In genomic region chr2:139488708-139489107, GRCm38 (mm10) we compare ENCODE assay signal across 27 mouse cellular contexts. TPM values are rescaled to one million over a fixed set of nuclear protein-coding genes. Genes with fewer than 3 reads are reported as not detected.
DNase-seq lines count a peak whose midpoint lies in the region; ATAC-seq and TF ChIP-seq lines count a peak whose summit lies in the region.
"Had no signal": no experiment of that assay in that cellular context is flagged by ENCODE, and none has a peak within 500 bp of the region (broad histone marks: within the 10 kb centered on the region; RNA-seq: fewer than 3 reads in every experiment).

No protein-coding gene starts in this region.

- intact Hi-C loops in heart, adult 2 months (cut with DNase I), result no loop called here

- H3K9ac ChIP-seq in heart, embryonic 11.5 days (ENCODE audit: low read depth, low read length), result no peak overlapping the region
- H3K9ac ChIP-seq in heart, adult 2 months (ENCODE audit: low read depth, low read length), result no peak overlapping the region
- H3K9ac ChIP-seq in liver, embryonic 11.5 days (ENCODE audit: low read depth, low read length), result no peak overlapping the region
- no peak overlapping the region for H3K9ac ChIP-seq in liver, embryonic 13.5 days
- H3K9ac ChIP-seq: embryonic facial prominence, embryonic 12.5 days; embryonic facial prominence, embryonic 15.5 days; forebrain, embryonic 12.5 days; forebrain, embryonic 15.5 days; heart, embryonic 13.5 days; hindbrain, embryonic 14.5 days had no signal

- DNase-seq in embryo, embryonic 10 days (ENCODE audit: low spot score), result peak; percentile 10
- DNase-seq in embryo, embryonic 9.5 days (ENCODE audit: extremely low spot score), result no peak
- DNase-seq in heart, adult 2 months, result no peak
- DNase-seq in liver, embryonic 11.5 days (ENCODE audit: low spot score), result no peak
- DNase-seq in liver, result no peak
- DNase-seq in liver, embryonic 13.5 days, result peak; percentile 4
- DNase-seq in forebrain, embryonic 10.5 days (ENCODE audit: extremely low spot score, low spot score), result no peak
- DNase-seq: adrenal gland, adult 8-10 months; adrenal gland, postnatal 36 days; cerebellum, adult 18-20 months; cerebellum, adult 9-10 months; cerebellum, postnatal 14 days; gastrocnemius, postnatal 25 days; heart, adult 18-20 months had no signal

- H3K4me3 ChIP-seq in heart, embryonic 11.5 days (ENCODE audit: low read depth, low read length), result no peak overlapping the region
- H3K4me3 ChIP-seq in heart, adult 2 months, result no peak overlapping the region
- H3K4me3 ChIP-seq in liver, embryonic 11.5 days (ENCODE audit: low read depth, low read length), result no peak overlapping the region
- no peak overlapping the region for H3K4me3 ChIP-seq in liver, embryonic 13.5 days (replicated peaks)
- no peak overlapping the region for H3K4me3 ChIP-seq in forebrain, embryonic 10.5 days
- H3K4me3 ChIP-seq: embryonic facial prominence, embryonic 12.5 days; embryonic facial prominence, embryonic 15.5 days; forebrain, embryonic 12.5 days; forebrain, embryonic 15.5 days; heart, embryonic 13.5 days; hindbrain, embryonic 10.5 days had no signal

- no peak for TF ChIP-seq POLR2A in heart, adult 2 months (IDR thresholded peaks at IDR 0.05; ENCODE audit: insufficient read depth, low read depth, low read length)

- H3K27ac ChIP-seq in heart, embryonic 11.5 days (ENCODE audit: low read depth, low read length), result no peak overlapping the region
- no peak overlapping the region for H3K27ac ChIP-seq in heart, adult 2 months
- H3K27ac ChIP-seq in liver, embryonic 11.5 days (ENCODE audit: low read depth, low read length), result no peak overlapping the region
- no peak overlapping the region for H3K27ac ChIP-seq in liver, embryonic 13.5 days
- no peak overlapping the region for H3K27ac ChIP-seq in forebrain, embryonic 10.5 days
- H3K27ac ChIP-seq: embryonic facial prominence, embryonic 12.5 days; embryonic facial prominence, embryonic 15.5 days; forebrain, embryonic 12.5 days; forebrain, embryonic 15.5 days; heart, embryonic 13.5 days; hindbrain, embryonic 10.5 days; hindbrain, embryonic 14.5 days had no signal

- H3K9me3 ChIP-seq in heart, embryonic 11.5 days (replicated peaks; ENCODE audit: control insufficient read depth, low read length), result no peaks in the 10 kb centered on the region
- no peaks in the 10 kb centered on the region for H3K9me3 ChIP-seq in liver, embryonic 11.5 days (ENCODE audit: control insufficient read depth, low read length)
- no peaks in the 10 kb centered on the region for H3K9me3 ChIP-seq in liver, embryonic 13.5 days (replicated peaks)
- no peaks in the 10 kb centered on the region for H3K9me3 ChIP-seq in forebrain, embryonic 10.5 days
- H3K9me3 ChIP-seq: embryonic facial prominence, embryonic 12.5 days; embryonic facial prominence, embryonic 15.5 days; forebrain, embryonic 12.5 days; forebrain, embryonic 15.5 days; heart, embryonic 13.5 days; hindbrain, embryonic 10.5 days had no signal

- 39% methylated on average over 5 of the region's 5 CpGs for WGBS in heart, embryonic 11.5 days (ENCODE audit: insufficient replicate concordance)
- 37% methylated on average over 5 of the region's 5 CpGs for WGBS in heart, adult 2 months
- 42% methylated on average over 5 of the region's 5 CpGs for WGBS in liver, embryonic 11.5 days
- 30% methylated on average over 5 of the region's 5 CpGs for WGBS in liver, embryonic 13.5 days (ENCODE audit: insufficient replicate concordance)
- WGBS in forebrain, embryonic 10.5 days, result 44% methylated on average over 5 of the region's 5 CpGs

- H3K4me1 ChIP-seq in heart, embryonic 11.5 days (ENCODE audit: control insufficient read depth, insufficient read depth, low read length), result no peaks in the 10 kb centered on the region
- H3K4me1 ChIP-seq in heart, adult 2 months (ENCODE audit: control insufficient read depth, insufficient read depth, low read length), result no peaks in the 10 kb centered on the region
- no peaks in the 10 kb centered on the region for H3K4me1 ChIP-seq in liver, embryonic 11.5 days (replicated peaks; ENCODE audit: control insufficient read depth, insufficient read depth, low read length)
- no peaks in the 10 kb centered on the region for H3K4me1 ChIP-seq in liver, embryonic 13.5 days (replicated peaks)
- H3K4me1 ChIP-seq in forebrain, embryonic 10.5 days, result 0 out of 2 replicates have a peak, but pooled peaks cover under 1% of the 10 kb centered on the region
- H3K4me1 ChIP-seq: embryonic facial prominence, embryonic 12.5 days; embryonic facial prominence, embryonic 15.5 days; forebrain, embryonic 12.5 days; forebrain, embryonic 15.5 days; heart, embryonic 13.5 days; hindbrain, embryonic 10.5 days had no signal

- no peaks in the 10 kb centered on the region for H3K36me3 ChIP-seq in heart, embryonic 11.5 days (ENCODE audit: control insufficient read depth, insufficient read depth, low read length)
- H3K36me3 ChIP-seq in heart, adult 2 months (ENCODE audit: control insufficient read depth, insufficient read depth, low read length), result no peaks in the 10 kb centered on the region
- no peaks in the 10 kb centered on the region for H3K36me3 ChIP-seq in liver, embryonic 11.5 days (ENCODE audit: control insufficient read depth, insufficient read depth, low read length)
- no peaks in the 10 kb centered on the region for H3K36me3 ChIP-seq in liver, embryonic 13.5 days
- H3K36me3 ChIP-seq in forebrain, embryonic 10.5 days (replicated peaks), result no peaks in the 10 kb centered on the region
- H3K36me3 ChIP-seq: embryonic facial prominence, embryonic 12.5 days; embryonic facial prominence, embryonic 15.5 days; forebrain, embryonic 12.5 days; forebrain, embryonic 15.5 days; heart, embryonic 13.5 days; hindbrain, embryonic 10.5 days had no signal

- no peak for TF ChIP-seq CTCF in heart, adult 2 months (IDR thresholded peaks at IDR 0.05)

- H3K4me2 ChIP-seq in heart, embryonic 11.5 days, result no peak overlapping the region
- H3K4me2 ChIP-seq in liver, embryonic 11.5 days, result no peak overlapping the region
- H3K4me2 ChIP-seq in liver, embryonic 13.5 days, result no peak overlapping the region
- H3K4me2 ChIP-seq: embryonic facial prominence, embryonic 12.5 days; embryonic facial prominence, embryonic 15.5 days; forebrain, embryonic 12.5 days; forebrain, embryonic 15.5 days; heart, embryonic 13.5 days; hindbrain, embryonic 14.5 days had no signal

- peak; percentile 94 for ATAC-seq in heart, embryonic 11.5 days (replicated peaks; ENCODE audit: insufficient number of reproducible peaks, low FRiP score, low TSS enrichment)
- ATAC-seq in liver, embryonic 11.5 days (replicated peaks; ENCODE audit: low FRiP score), result peak; percentile 89
- ATAC-seq in liver, embryonic 13.5 days (ENCODE audit: low read depth), result peak; percentile 47; the same call in 1 of the 2 replicates
- ATAC-seq: activated CD4-positive, CD25-positive, alpha-beta regulatory T cell, adult 4 months; forebrain, embryonic 15.5 days; intestine, postnatal 0 days had no signal

- no peaks in the 10 kb centered on the region for H3K27me3 ChIP-seq in heart, embryonic 11.5 days (ENCODE audit: control insufficient read depth, insufficient read depth, low read length)
- H3K27me3 ChIP-seq in heart, adult 2 months (ENCODE audit: control insufficient read depth, insufficient read depth, low read length), result no peaks in the 10 kb centered on the region
- H3K27me3 ChIP-seq in liver, embryonic 11.5 days (replicated peaks; ENCODE audit: control insufficient read depth, insufficient read depth, low read length), result no peaks in the 10 kb centered on the region
- no peaks in the 10 kb centered on the region for H3K27me3 ChIP-seq in liver, embryonic 13.5 days
- no peaks in the 10 kb centered on the region for H3K27me3 ChIP-seq in forebrain, embryonic 10.5 days (ENCODE audit: poor library complexity, severe bottlenecking)
- H3K27me3 ChIP-seq: embryonic facial prominence, embryonic 12.5 days; embryonic facial prominence, embryonic 15.5 days; forebrain, embryonic 12.5 days; forebrain, embryonic 15.5 days; heart, embryonic 13.5 days had no signal

- TF ChIP-seq EP300 in heart, adult 2 months (IDR thresholded peaks at IDR 0.05; ENCODE audit: insufficient read depth, low read depth, low read length), result no peak

- no peaks in the 10 kb centered on the region for H3K79me2 ChIP-seq in heart, adult 2 months (replicated peaks; ENCODE audit: control insufficient read depth, insufficient read depth, low read length)

RNA-seq across cellular contexts. Expression of gene Sptlc3, which starts 5.0 kb away (rescaled TPM):
- not detected in 2 replicates for polyA plus RNA-seq in heart, embryonic 11.5 days (2014; fragmentation: Nextera tagmentation; extraction: Ambion mirVana)
- not detected for total RNA-seq in heart, adult 2 months (2021)
- polyA plus RNA-seq in heart, adult 2 months (2012; rRNA removed), result 0.06 TPM in 1 of 2 replicates, not detected in the other
- polyA plus RNA-seq in liver, embryonic 11.5 days (2014; fragmentation: Nextera tagmentation; extraction: Ambion mirVana), result not detected in 2 replicates
- polyA plus RNA-seq in liver, embryonic 13.5 days (2015; fragmentation: Nextera tagmentation; extraction: Ambion mirVana), result not detected in 2 replicates
- polyA plus RNA-seq in forebrain, embryonic 10.5 days (2016; fragmentation: Nextera tagmentation; extraction: Ambion mirVana), result 0.12 and 0.33 TPM in 2 replicates
- total RNA-seq: adrenal gland, adult 8-10 months; gastrocnemius, adult 8-10 months; gastrocnemius, postnatal 25 days; heart, adult 18-20 months; heart, postnatal 25 days had no signal
- polyA plus RNA-seq: activated CD4-positive, CD25-positive, alpha-beta regulatory T cell, adult 4 months; heart, embryonic 13.5 days; intestine, embryonic 14.5 days; intestine, postnatal 0 days had no signal

Comparison
In these comparisons a context has a peak if more than half of its experiments do, and no peak if none do; other contexts are left out.
1. DNase-seq: peak in embryo, embryonic 10 days (single experiment) and liver, embryonic 13.5 days (single experiment); none in embryo, embryonic 9.5 days (single experiment), heart, adult 2 months (0 of 2), liver, embryonic 11.5 days (single experiment), liver (single experiment) and forebrain, embryonic 10.5 days (single experiment).
2. Peak in every context shown above with its lines, with median percentiles within 50 percentile points of each other: ATAC-seq.